Mouse (Mus musculus) neural tube, embryonic 14.5 days (tissue): ENCODE measurements around the gene Hba-x. TPM values are rescaled to one million over a fixed set of nuclear protein-coding genes. Genes with fewer than 3 reads are reported as not detected.

ENCODE experiments used
- ATAC-seq: fragments of 200-750 bp; cut with Nextera tagmentation; 2 replicates; pipeline ENCODE4 v1.8.0; 2017; ENCODE audit warnings: low read depth, mild to moderate bottlenecking, moderate TSS enrichment, moderate library complexity
- H3K27ac ChIP-seq: fragments of 300-500 bp; sonication (generic); 2 replicates; pipeline ENCODE4 v1.5.1; 2014; ENCODE audit warnings: low read depth, mild to moderate bottlenecking, control low read depth, low read length, moderate library complexity, mixed read lengths
- H3K27me3 ChIP-seq: fragments of 300-500 bp; sonication (generic); 2 replicates; pipeline ENCODE4 v1.6.1; 2014; ENCODE audit warnings: low read length; ENCODE audit not compliant: control insufficient read depth, insufficient read depth
- H3K36me3 ChIP-seq: fragments of 300-500 bp; sonication (generic); 2 replicates; pipeline ENCODE4 v1.6.1; 2014; ENCODE audit warnings: low read length, mixed read lengths; ENCODE audit not compliant: control insufficient read depth, insufficient read depth
- H3K4me1 ChIP-seq: fragments of 300-500 bp; sonication (generic); 2 replicates; pipeline ENCODE4 v1.6.1; 2014; ENCODE audit warnings: low read length; ENCODE audit not compliant: control insufficient read depth, insufficient read depth
- H3K4me2 ChIP-seq: fragments of 300-500 bp; sonication (generic); 2 replicates; pipeline ENCODE4 v1.6.1; 2014; ENCODE audit warnings: mild to moderate bottlenecking, low read depth, low read length, control low read depth
- H3K4me3 ChIP-seq: fragments of 300-500 bp; sonication (generic); 2 replicates; pipeline ENCODE4 v1.5.1; 2014; ENCODE audit warnings: low read depth, low read length, control low read depth, mixed read lengths
- H3K9ac ChIP-seq: fragments of 300-500 bp; sonication (generic); replicated peaks from 2 replicates; pipeline ENCODE4 v1.6.1; 2014; ENCODE audit warnings: low read depth, mild to moderate bottlenecking, control low read depth, low read length, mixed read lengths
- H3K9me3 ChIP-seq: fragments of 300-500 bp; sonication (generic); 2 replicates; pipeline ENCODE4 v1.6.1; 2016; ENCODE audit warnings: low read length; ENCODE audit not compliant: control insufficient read depth
- WGBS: fragments of 180-500 bp; shearing (Covaris S2); extraction: QIAGEN DNeasy Blood & Tissue Kit; methylation state at CpG from one replicate; pipeline ENCODE4 v1.1.7; 2014; 5-methylcytosine and 5-hydroxymethylcytosine counted together
- polyA plus RNA-seq: library from polyadenylated mRNA; unstranded; fragments of >200 nt; fragmentation: Nextera tagmentation; extraction: Ambion mirVana; gene quantifications from 2 replicates; pipeline ENCODE4 v1.2.1, GENCODE M21; 2014

Hba-x gene
- polyA plus RNA-seq, 1 experiment from 2014 or later: 43.2 TPM

- Histone ChIP-seq H3K9me3 (no peaks in the 10 kb centered on the region), H3K4me1 (no peaks in the 10 kb centered on the region), H3K27ac (no peak overlapping the region), H3K36me3 (no peaks in the 10 kb centered on the region), H3K27me3 (no peaks in the 10 kb centered on the region), H3K4me3 (no peak overlapping the region), H3K4me2 (peak overlapping the region; percentile 44), H3K9ac (no peak overlapping the region)
- ATAC-seq: no peak
- WGBS: 53% methylated on average over 14 of the region's 17 CpGs
Observed at GRCm38 (mm10) chr11:32300279-32301267, 24.4 kb downstream of the Hba-x start.

DNA sequence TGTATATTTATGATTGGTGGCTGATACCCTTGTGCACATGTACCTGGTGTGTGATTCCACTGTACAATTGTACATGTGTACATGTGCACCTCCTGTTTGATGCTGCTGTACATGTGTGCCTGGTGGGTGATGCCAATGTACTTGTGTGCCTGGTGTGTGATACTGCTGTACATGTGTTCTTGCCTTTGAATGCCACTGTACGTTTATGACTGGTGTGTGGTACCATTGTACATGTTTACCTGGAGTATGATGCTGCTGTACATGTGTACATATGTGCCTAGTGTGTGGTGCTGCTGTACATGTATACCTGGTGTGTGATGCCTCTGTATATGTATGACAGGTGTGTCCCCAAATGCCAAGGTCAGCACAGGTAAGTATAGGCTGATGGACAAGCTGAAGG is 25.3 kb downstream of the Hba-x start:
- no peaks in the 10 kb centered on the region for H3K27me3 ChIP-seq

GRCm38 (mm10) chr11:32302824-32303419 is 26.7 kb downstream of the Hba-x start:
- WGBS: 53% methylated on average over 2 of the region's 2 CpGs
- Histone ChIP-seq H3K4me3 (no peak overlapping the region), H3K9me3 (no peaks in the 10 kb centered on the region), H3K27ac (no peak overlapping the region), H3K4me2 (no peak overlapping the region), H3K9ac (no peak overlapping the region), H3K36me3 (no peaks in the 10 kb centered on the region), H3K27me3 (no peaks in the 10 kb centered on the region), H3K4me1 (no peaks in the 10 kb centered on the region)
- no peak for ATAC-seq

More for the DNA sequence above, 25.3 kb downstream of the Hba-x start:
- Histone ChIP-seq H3K9me3 (no peaks in the 10 kb centered on the region), H3K4me1 (no peaks in the 10 kb centered on the region), H3K9ac (no peak overlapping the region), H3K36me3 (no peaks in the 10 kb centered on the region), H3K4me2 (no peak overlapping the region), H3K27ac (no peak overlapping the region), H3K4me3 (no peak overlapping the region)
- 91% methylated on average over 1 of the region's 1 CpGs for WGBS
- ATAC-seq: no peak

GRCm38 (mm10) chr11:32303455-32303854 is 27.3 kb downstream of the Hba-x start:
- no peaks in the 10 kb centered on the region for H3K27me3 ChIP-seq
- no peaks in the 10 kb centered on the region for H3K9me3 ChIP-seq
- H3K36me3 ChIP-seq: no peaks in the 10 kb centered on the region
- ATAC-seq: no peak
- H3K4me3 ChIP-seq: no peak overlapping the region
- no peak overlapping the region for H3K27ac ChIP-seq
- H3K9ac ChIP-seq: no peak overlapping the region
- H3K4me1 ChIP-seq: no peaks in the 10 kb centered on the region
- WGBS: 77% methylated on average over 1 of the region's 1 CpGs
- H3K4me2 ChIP-seq: no peak overlapping the region

- no peak overlapping the region for H3K9ac ChIP-seq
- no peak overlapping the region for H3K4me2 ChIP-seq
- no peaks in the 10 kb centered on the region for H3K9me3 ChIP-seq
- H3K27ac ChIP-seq: no peak overlapping the region
- ATAC-seq: no peak
- H3K4me3 ChIP-seq: no peak overlapping the region
- H3K4me1 ChIP-seq: no peaks in the 10 kb centered on the region
- H3K27me3 ChIP-seq: no peaks in the 10 kb centered on the region
- H3K36me3 ChIP-seq: no peaks in the 10 kb centered on the region
- WGBS: 88% methylated on average over 1 of the region's 1 CpGs
Observed at GRCm38 (mm10) chr11:32307006-32307405, 30.8 kb downstream of the Hba-x start.

DNA sequence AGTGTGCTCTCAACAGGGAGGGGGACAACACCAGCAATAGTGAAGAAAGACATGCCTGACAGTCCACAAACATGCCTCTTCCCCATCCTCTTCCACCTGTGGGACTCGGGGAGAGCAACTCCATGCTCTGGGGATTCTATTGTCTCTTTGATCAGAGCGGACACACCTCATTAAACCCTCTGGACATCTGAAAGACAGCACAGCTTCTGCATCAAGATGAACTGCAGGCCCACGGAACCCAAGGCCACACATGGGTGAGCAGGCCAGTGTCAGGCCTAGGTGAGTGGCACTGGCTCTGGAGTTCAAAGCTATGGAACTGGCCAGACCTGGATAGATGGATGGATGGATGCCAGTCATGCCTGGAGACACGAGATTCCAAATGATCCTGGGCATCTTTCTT is 33.2 kb downstream of the Hba-x start:
- WGBS: 44% methylated on average over 4 of the region's 4 CpGs

GRCm38 (mm10) chr11:32309928-32310327 is 33.7 kb downstream of the Hba-x start:
- Histone ChIP-seq H3K4me1 (no peaks in the 10 kb centered on the region), H3K4me2 (no peak overlapping the region), H3K9me3 (no peaks in the 10 kb centered on the region), H3K27ac (no peak overlapping the region), H3K27me3 (no peaks in the 10 kb centered on the region), H3K4me3 (no peak overlapping the region), H3K36me3 (no peaks in the 10 kb centered on the region), H3K9ac (no peak overlapping the region)
- ATAC-seq: no peak
- 86% methylated on average over 3 of the region's 3 CpGs for WGBS

More for the DNA sequence above, 33.2 kb downstream of the Hba-x start:
- no peaks in the 10 kb centered on the region for H3K4me1 ChIP-seq
- no peaks in the 10 kb centered on the region for H3K9me3 ChIP-seq
- H3K27me3 ChIP-seq: no peaks in the 10 kb centered on the region
- ATAC-seq: no peak
- no peak overlapping the region for H3K27ac ChIP-seq
- H3K9ac ChIP-seq: no peak overlapping the region
- no peak overlapping the region for H3K4me3 ChIP-seq
- no peaks in the 10 kb centered on the region for H3K36me3 ChIP-seq
- no peak overlapping the region for H3K4me2 ChIP-seq

GRCm38 (mm10) chr11:32316009-32316408 is 39.8 kb downstream of the Hba-x start:
- no peaks in the 10 kb centered on the region for H3K4me1 ChIP-seq
- no peaks in the 10 kb centered on the region for H3K36me3 ChIP-seq
- H3K27me3 ChIP-seq: no peaks in the 10 kb centered on the region
- no peak overlapping the region for H3K27ac ChIP-seq
- no peak overlapping the region for H3K4me2 ChIP-seq
- ATAC-seq: no peak
- no peak overlapping the region for H3K9ac ChIP-seq
- H3K9me3 ChIP-seq: no peaks in the 10 kb centered on the region
- WGBS: 87% methylated on average over 3 of the region's 3 CpGs
- no peak overlapping the region for H3K4me3 ChIP-seq

DNA sequence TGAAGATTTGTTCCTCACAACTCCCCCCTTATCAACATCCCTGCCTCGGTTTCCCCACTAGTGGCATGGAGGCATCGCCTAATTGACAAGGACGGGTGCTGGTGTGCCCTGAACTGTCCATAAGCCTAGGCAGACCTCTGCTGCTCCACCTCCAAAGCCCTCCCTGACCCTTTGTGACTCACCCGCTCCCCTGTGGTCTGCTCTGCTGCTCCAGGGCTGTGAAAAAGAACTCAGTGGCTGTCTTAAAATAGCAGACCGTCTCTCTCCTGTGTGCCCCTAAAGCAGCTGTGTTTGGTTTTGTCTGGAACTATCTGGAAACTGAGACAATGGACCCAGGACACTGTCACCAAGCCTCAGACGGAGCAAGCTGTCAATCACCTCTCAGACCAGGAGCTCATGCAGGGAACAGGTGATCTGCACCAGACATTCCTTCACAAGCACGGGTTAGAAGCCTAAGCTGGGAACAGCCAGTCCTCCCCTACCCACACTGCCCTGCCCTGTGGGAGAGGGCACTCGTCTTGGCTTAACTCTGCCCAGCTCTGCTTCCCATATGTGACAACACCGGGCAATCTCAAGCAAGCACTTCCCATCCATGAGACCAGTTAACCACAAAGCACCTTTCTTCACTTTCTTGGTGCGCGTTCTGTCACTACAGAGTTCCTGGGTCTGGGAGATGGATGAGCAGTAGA is 44.5 kb downstream of the Hba-x start:
- Histone ChIP-seq H3K4me3 (no peak overlapping the region), H3K9ac (no peak overlapping the region), H3K36me3 (no peaks in the 10 kb centered on the region), H3K9me3 (no peaks in the 10 kb centered on the region), H3K27ac (no peak overlapping the region), H3K27me3 (no peaks in the 10 kb centered on the region), H3K4me1 (no peaks in the 10 kb centered on the region), H3K4me2 (no peak overlapping the region)
- WGBS: 70% methylated on average over 11 of the region's 11 CpGs
- ATAC-seq: no peak
